Mouse (Mus musculus): ENCODE data around the gene Lgmn.

DNA sequence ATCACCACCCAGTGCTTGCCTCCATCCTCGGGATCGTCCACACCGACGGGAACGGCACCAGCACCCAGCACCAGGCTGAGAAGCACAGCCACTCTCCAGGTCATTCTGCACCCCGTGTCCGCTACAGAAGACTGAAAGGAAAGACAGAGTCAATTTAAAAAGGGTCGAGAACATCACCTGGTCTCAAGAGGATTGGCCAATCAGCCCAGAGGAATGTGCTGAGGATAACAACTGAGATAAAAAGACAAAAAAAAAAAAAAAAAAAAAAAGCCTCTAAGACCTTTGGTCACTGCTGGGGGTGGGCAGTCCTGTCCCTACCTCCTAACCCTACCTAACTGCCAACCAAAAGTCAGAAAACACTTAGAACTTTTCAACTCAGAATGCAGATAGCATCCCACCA lies 16.0 kb downstream of the Lgmn start:
- TF ChIP-seq HCFC1 (IDR thresholded peaks at IDR 0.05; ENCODE audit: low read depth, low read length), result no peak
- no peak for TF ChIP-seq JUND (IDR thresholded peaks at IDR 0.05; ENCODE audit: low read depth, low read length)
- TF ChIP-seq SMC3 (IDR thresholded peaks at IDR 0.05; ENCODE audit: low read depth, low read length), result no peak
- TF ChIP-seq CHD1 (IDR thresholded peaks at IDR 0.05; ENCODE audit: low read depth, low read length), result no peak
- no peak for TF ChIP-seq CTCF (IDR thresholded peaks at IDR 0.05 in 2 of 3, conservative IDR thresholded peaks at IDR 0.05 in 1 of 3; ENCODE audit: control insufficient read depth in 1 of 3, insufficient read depth in 1 of 3, low read depth in 2 of 3, low read length in 3 of 3, poor library complexity in 1 of 3, severe bottlenecking in 1 of 3)
- TF ChIP-seq USF1 (IDR thresholded peaks at IDR 0.05; ENCODE audit: low read depth, low read length), result no peak
- TF ChIP-seq POLR2AphosphoS5 (IDR thresholded peaks at IDR 0.05; ENCODE audit: borderline replicate concordance, low read depth, low read length), result no peak
- TF ChIP-seq ZC3H11A (IDR thresholded peaks at IDR 0.05; ENCODE audit: low read depth, low read length), result no peak
- no peak for TF ChIP-seq ZNF384 (IDR thresholded peaks at IDR 0.05; ENCODE audit: low read depth, low read length)
- no peak for TF ChIP-seq MYC (IDR thresholded peaks at IDR 0.05; ENCODE audit: low read depth, low read length)

Measured in MEL (cell line).